Mouse (Mus musculus): ENCODE data around the gene Lrrc45.
A peak's percentile ranks its signal among the peaks of the same experiment; 100 is the strongest.

GRCm38 (mm10) chr11:120726243-120727168 lies 12.8 kb downstream of the Lrrc45 start:
- TF ChIP-seq POLR2A (IDR thresholded peaks at IDR 0.05; ENCODE audit: control insufficient read depth in 1 of 2, insufficient read depth in 1 of 2, low read depth in 1 of 2, low read length in 2 of 2, poor library complexity in 1 of 2) (no peak), RAD21 (IDR thresholded peaks at IDR 0.05; ENCODE audit: low read depth, low read length) (no peak), TAL1 (IDR thresholded peaks at IDR 0.05; ENCODE audit: low read length) (no peak), NELFE (IDR thresholded peaks at IDR 0.05; ENCODE audit: low read depth, low read length) (0 out of 2 replicates have a peak, but pooled peaks have one; percentile 35), EP300 (IDR thresholded peaks at IDR 0.05; ENCODE audit: low read depth in 1 of 2, low read length in 2 of 2) (no peak), GATA1 (IDR thresholded peaks at IDR 0.05; ENCODE audit: low read depth, low read length) (no peak), JUND (IDR thresholded peaks at IDR 0.05; ENCODE audit: low read depth, low read length) (no peak)

Data from MEL (cell line).